8 mouse cellular contexts compared by ENCODE assay signal in genomic region chr2:60978538-60979313, GRCm38 (mm10). TPM values are rescaled to one million over a fixed set of nuclear protein-coding genes. Genes with fewer than 3 reads are reported as not detected.
A peak's percentile ranks its signal among the peaks of the same experiment; 100 is the strongest.
DNase-seq lines count a peak whose midpoint lies in the region; ATAC-seq and TF ChIP-seq lines count a peak whose summit lies in the region.

No protein-coding gene starts in this region.

- no peaks in the 10 kb centered on the region for H3K27me3 ChIP-seq in liver, embryonic 14.5 days (ENCODE audit: control insufficient read depth, insufficient read depth, low read length)
- H3K27me3 ChIP-seq in thymus, adult 2 months (ENCODE audit: control insufficient read depth, insufficient read depth, low read length): no peaks in the 10 kb centered on the region

- TF ChIP-seq EP300 in liver, embryonic 14.5 days (IDR thresholded peaks at IDR 0.05; ENCODE audit: low read depth): no peak

- no peak overlapping the region for H3K27ac ChIP-seq in liver, embryonic 14.5 days
- no peak overlapping the region for H3K27ac ChIP-seq in thymus, adult 2 months (ENCODE audit: control insufficient read depth, insufficient read depth, low read length)

- TF ChIP-seq CTCF in liver, embryonic 14.5 days (IDR thresholded peaks at IDR 0.05; ENCODE audit: low read depth): no peak
- no peak for TF ChIP-seq CTCF in thymus, adult 2 months (IDR thresholded peaks at IDR 0.05; ENCODE audit: borderline replicate concordance, control insufficient read depth, extremely low read depth, insufficient read depth, low read length, poor library complexity)

- peaks cover 0 to 4% of the 10 kb centered on the region in 2 experiments; a peak in 2 of 4 replicates for H3K4me1 ChIP-seq in liver, embryonic 14.5 days (replicated peaks; ENCODE audit: control insufficient read depth in 2 of 2, insufficient read depth in 2 of 2, low read length in 1 of 2)
- H3K4me1 ChIP-seq in thymus, adult 2 months (replicated peaks; ENCODE audit: control insufficient read depth, insufficient read depth, low read length): no peaks in the 10 kb centered on the region

- no peak for TF ChIP-seq POLR2A in thymus, adult 2 months (IDR thresholded peaks at IDR 0.05; ENCODE audit: control insufficient read depth, extremely low read depth, insufficient read depth, low read length, poor library complexity)

- DNase-seq in right cerebral cortex, postnatal 4 days: peak; percentile 8
- no peak for DNase-seq in right cerebral cortex, postnatal 36 days (ENCODE audit: low spot score in 2 of 2)
- DNase-seq in heart, postnatal 10 days: peak; percentile 73 to 76
- DNase-seq in liver, embryonic 14.5 days (ENCODE audit: low read depth in 3 of 3, low spot score in 3 of 3): no peak
- peak; percentile 77 for DNase-seq in yolk sac, embryonic 10.5 days (ENCODE audit: low spot score)
- no peak for DNase-seq in thymus, postnatal 0 days (ENCODE audit: low spot score)
- DNase-seq in thymus, adult 2 months: no peak
- DNase-seq in frontal cortex, postnatal 14 days (ENCODE audit: low spot score in 2 of 2): no peak

- 3% methylated on average over 4 of the region's 4 CpGs for WGBS in liver, embryonic 14.5 days (ENCODE audit: insufficient replicate concordance)
- 26% methylated on average over 4 of the region's 4 CpGs for WGBS in thymus, adult 2 months

- H3K36me3 ChIP-seq in liver, embryonic 14.5 days (replicated peaks; ENCODE audit: control insufficient read depth, insufficient read depth, low read depth): no peaks in the 10 kb centered on the region
- H3K36me3 ChIP-seq in thymus, adult 2 months (ENCODE audit: control insufficient read depth, insufficient read depth, low read length): no peaks in the 10 kb centered on the region

- H3K9ac ChIP-seq in liver, embryonic 14.5 days (replicated peaks): no peak overlapping the region

- H3K4me2 ChIP-seq in liver, embryonic 14.5 days (ENCODE audit: low read depth): no peak overlapping the region

- intact Hi-C loops in heart, postnatal 10 days (cut with DNase I): no loop called here

- H3K4me3 ChIP-seq in liver, embryonic 14.5 days (ENCODE audit: insufficient read depth in 1 of 2, low read depth in 2 of 2, low read length in 2 of 2): no peak overlapping the region
- no peak overlapping the region for H3K4me3 ChIP-seq in thymus, adult 2 months (ENCODE audit: control insufficient read depth, insufficient read depth, low read length)

- no peaks in the 10 kb centered on the region for H3K9me3 ChIP-seq in liver, embryonic 14.5 days (ENCODE audit: control insufficient read depth, low read length)

- ATAC-seq in liver, embryonic 14.5 days (ENCODE audit: insufficient read depth): peak; percentile 63

RNA-seq across cellular contexts. Expression of gene Rbms1, which starts 15.7 kb away (rescaled TPM):
- 10 to 100 TPM; 87.5 to 89.3 TPM for total RNA-seq in heart, postnatal 10 days (2021)
- 16.8 and 17.5 TPM in 2 replicates for polyA plus RNA-seq in liver, embryonic 14.5 days (2012; rRNA removed)
- polyA plus RNA-seq in liver, embryonic 14.5 days (2014; fragmentation: Nextera tagmentation; extraction: Ambion mirVana): 31.8 and 39.9 TPM in 2 replicates
- polyA plus RNA-seq in thymus, postnatal 0 days (2015; fragmentation: Nextera tagmentation; extraction: Ambion mirVana): 76.9 and 79.0 TPM in 2 replicates
- polyA plus RNA-seq in thymus, adult 2 months (2012; rRNA removed): 151 and 163 TPM in 2 replicates

Comparison
In these comparisons a context has a peak if more than half of its experiments do, and no peak if none do; other contexts are left out.
1. DNase-seq: peak in right cerebral cortex, postnatal 4 days (single experiment), heart, postnatal 10 days (2 of 2) and yolk sac, embryonic 10.5 days (single experiment); none in right cerebral cortex, postnatal 36 days (0 of 2), liver, embryonic 14.5 days (0 of 3), thymus, postnatal 0 days (single experiment), thymus, adult 2 months (single experiment) and frontal cortex, postnatal 14 days (0 of 2).